ENCODE assay signal across 13 mouse cellular contexts in genomic region chr6:84630276-84630675, GRCm38 (mm10). TPM values are rescaled to one million over a fixed set of nuclear protein-coding genes. Genes with fewer than 3 reads are reported as not detected.
A peak's percentile ranks its signal among the peaks of the same experiment; 100 is the strongest.
DNase-seq lines count a peak whose midpoint lies in the region; ATAC-seq and TF ChIP-seq lines count a peak whose summit lies in the region.
"Had no signal": no experiment of that assay in that cellular context is flagged by ENCODE, and none has a peak within 500 bp of the region (broad histone marks: within the 10 kb centered on the region; RNA-seq: fewer than 3 reads in every experiment).

No protein-coding gene starts in this region.

- TF ChIP-seq EP300 in lung, postnatal 0 days (IDR thresholded peaks at IDR 0.05) = peak; percentile 83

- H3K27ac ChIP-seq in lung, postnatal 0 days (ENCODE audit: low read length) = no peak overlapping the region
- H3K27ac ChIP-seq: embryonic facial prominence, embryonic 12.5 days; intestine, embryonic 15.5 days had no signal

- H3K27me3 ChIP-seq in lung, postnatal 0 days (replicated peaks; ENCODE audit: insufficient read depth, low read length) = no peaks in the 10 kb centered on the region
- H3K27me3 ChIP-seq: embryonic facial prominence, embryonic 12.5 days; intestine, embryonic 15.5 days had no signal

- peak; percentile 33 for DNase-seq in heart, adult 8-10 months (ENCODE audit: low spot score)
- DNase-seq in heart, postnatal 14 days = no peak
- peak; percentile 16 to 50 for DNase-seq in adrenal gland, postnatal 36 days
- peak; percentile 46 for DNase-seq in kidney, postnatal 10 days
- DNase-seq in lung, postnatal 0 days (ENCODE audit: low spot score) = peak; percentile 40
- no peak for DNase-seq in Muller cell, postnatal 12 days (ENCODE audit: inconsistent ontology term)
- DNase-seq in thymus, postnatal 0 days (ENCODE audit: low spot score) = no peak
- no peak for DNase-seq in layer of hippocampus, adult 11-12 months (ENCODE audit: low spot score)
- DNase-seq: cerebellum, adult 2 months had no signal

- no peaks in the 10 kb centered on the region for H3K9me3 ChIP-seq in lung, postnatal 0 days (ENCODE audit: low read length)
- H3K9me3 ChIP-seq: embryonic facial prominence, embryonic 12.5 days; intestine, embryonic 15.5 days had no signal

- no peak overlapping the region for H3K4me2 ChIP-seq in lung, postnatal 0 days (replicated peaks; ENCODE audit: low read depth, low read length)
- H3K4me2 ChIP-seq: embryonic facial prominence, embryonic 12.5 days; intestine, embryonic 15.5 days had no signal

- peak; percentile 25; the same call in 1 of the 2 replicates for TF ChIP-seq CTCF in lung, postnatal 0 days (IDR thresholded peaks at IDR 0.05)

- intact Hi-C loops in heart, postnatal 14 days (cut with DNase I) = no loop called here

- 9% methylated on average over 1 of the region's 1 CpGs for WGBS in lung, postnatal 0 days

- H3K9ac ChIP-seq in lung, postnatal 0 days (replicated peaks; ENCODE audit: low read depth) = no peak overlapping the region
- H3K9ac ChIP-seq: embryonic facial prominence, embryonic 12.5 days; intestine, embryonic 15.5 days had no signal

- no peak overlapping the region for H3K4me3 ChIP-seq in lung, postnatal 0 days (ENCODE audit: low read depth, low read length)
- H3K4me3 ChIP-seq: embryonic facial prominence, embryonic 12.5 days; intestine, embryonic 15.5 days had no signal

- H3K4me1 ChIP-seq in lung, postnatal 0 days (ENCODE audit: insufficient read depth, low read depth, low read length) = no peaks in the 10 kb centered on the region

- H3K36me3 ChIP-seq in lung, postnatal 0 days (ENCODE audit: insufficient read depth, low read length) = no peaks in the 10 kb centered on the region
- H3K36me3 ChIP-seq: embryonic facial prominence, embryonic 12.5 days; intestine, embryonic 15.5 days had no signal

- peak; percentile 70 for ATAC-seq in lung, postnatal 0 days
- ATAC-seq: forebrain, embryonic 16.5 days; intestine, embryonic 15.5 days had no signal

RNA-seq across cellular contexts. Expression of gene Cyp26b1, which starts 36.6 kb away (rescaled TPM):
- 10 to 100 TPM in 3 of 4 experiments, 1 to 10 TPM in 1; 3.0 to 20.4 (median 14.1) TPM for total RNA-seq in heart, adult 8-10 months (2022)
- 1 to 10 TPM; 2.1 to 2.7 TPM for total RNA-seq in heart, postnatal 14 days (2021)
- total RNA-seq in adrenal gland, postnatal 36 days (2021) = 10 to 100 TPM in 1 of 2 experiments, 1 to 10 TPM in 1; 7.1 to 14.1 TPM
- polyA plus RNA-seq in lung, postnatal 0 days (2015; fragmentation: Nextera tagmentation; extraction: Ambion mirVana) = 2.6 and 7.7 TPM in 2 replicates
- 3.0 and 3.4 TPM in 2 replicates for polyA plus RNA-seq in thymus, postnatal 0 days (2015; fragmentation: Nextera tagmentation; extraction: Ambion mirVana)
- total RNA-seq: megakaryocyte progenitor cell, adult 5-6 weeks had no signal

Comparison
In these comparisons a context has a peak if more than half of its experiments do, and no peak if none do; other contexts are left out.
1. DNase-seq: peak in heart, adult 8-10 months (single experiment), adrenal gland, postnatal 36 days (2 of 2), kidney, postnatal 10 days (single experiment) and lung, postnatal 0 days (single experiment); none in heart, postnatal 14 days (0 of 2), Muller cell, postnatal 12 days (single experiment), thymus, postnatal 0 days (single experiment) and layer of hippocampus, adult 11-12 months (single experiment).